Mouse (Mus musculus) kidney, postnatal 0 days (tissue): Measurements from ENCODE around the gene Sec16a. TPM values are rescaled to one million over a fixed set of nuclear protein-coding genes. Genes with fewer than 3 reads are reported as not detected.

ENCODE experiments used
- ATAC-seq: fragments of 200-750 bp; cut with Nextera tagmentation; replicated peaks from 2 replicates; pipeline ENCODE4 v1.8.0; 2017; ENCODE audit warnings: low read depth, moderate number of reproducible peaks, moderate TSS enrichment, moderate library complexity; ENCODE audit not compliant: low FRiP score
- DNase-seq: peaks from one replicate; pipeline ENCODE4 v3.0.0-alpha.2; 2016; ENCODE audit warnings: low spot score
- H3K27ac ChIP-seq: fragments of 300-500 bp; sonication (generic); 2 replicates; pipeline ENCODE4 v1.5.1; 2014; ENCODE audit warnings: mild to moderate bottlenecking
- H3K27me3 ChIP-seq: fragments of 300-500 bp; sonication (generic); 2 replicates; pipeline ENCODE4 v1.6.1; 2014; ENCODE audit warnings: low read length, mixed read lengths; ENCODE audit not compliant: insufficient read depth
- H3K36me3 ChIP-seq: fragments of 300-500 bp; sonication (generic); 2 replicates; pipeline ENCODE4 v1.6.1; 2014; ENCODE audit warnings: low read length, mixed read lengths; ENCODE audit not compliant: insufficient read depth
- H3K4me1 ChIP-seq: fragments of 300-500 bp; sonication (generic); replicated peaks from 2 replicates; pipeline ENCODE4 v1.6.1; 2014; ENCODE audit warnings: antibody characterized with exemption, low read length, mixed read lengths; ENCODE audit not compliant: insufficient read depth
- H3K4me2 ChIP-seq: fragments of 300-500 bp; sonication (generic); 2 replicates; pipeline ENCODE4 v1.6.1; 2014; ENCODE audit warnings: mild to moderate bottlenecking, low read length, moderate library complexity, mixed read lengths
- H3K4me3 ChIP-seq: fragments of 300-500 bp; sonication (generic); replicated peaks from 2 replicates; pipeline ENCODE4 v1.5.1; 2014; ENCODE audit warnings: low read depth, low read length
- H3K9ac ChIP-seq: fragments of 300-500 bp; sonication (generic); 2 replicates; pipeline ENCODE4 v1.6.1; 2014; ENCODE audit warnings: low read depth, low read length
- H3K9me3 ChIP-seq: fragments of 300-500 bp; sonication (generic); replicated peaks from 2 replicates; pipeline ENCODE4 v1.6.1; 2016; ENCODE audit warnings: low read length, inconsistent platforms, mixed read lengths
- CTCF ChIP-seq: IDR thresholded peaks from 2 replicates; pipeline ENCODE4 v1.5.1; 2016; ENCODE audit warnings: antibody characterized with exemption, low read depth, mild to moderate bottlenecking, moderate library complexity
- WGBS: fragments of 180-500 bp; shearing (Covaris S2); extraction: QIAGEN DNeasy Blood & Tissue Kit; methylation state at CpG from one replicate; pipeline ENCODE4 v1.1.7; 2014; 5-methylcytosine and 5-hydroxymethylcytosine counted together
- polyA plus RNA-seq: library from polyadenylated mRNA; unstranded; fragments of >200 nt; fragmentation: Nextera tagmentation; extraction: Ambion mirVana; gene quantifications from 2 replicates; pipeline ENCODE4 v1.2.1, GENCODE M21; 2015

The Sec16a gene
- polyA plus RNA-seq, 1 experiment from 2014 or later = 16.6 TPM

- peak; percentile 81 for ATAC-seq
- Histone ChIP-seq H3K4me1 (peaks cover 20% of the 10 kb centered on the region), H3K9ac (no peak overlapping the region), H3K9me3 (no peaks in the 10 kb centered on the region), H3K27me3 (no peaks in the 10 kb centered on the region), H3K36me3 (peaks cover 42% of the 10 kb centered on the region), H3K27ac (peak overlapping the region; percentile 86), H3K4me2 (no peak overlapping the region), H3K4me3 (no peak overlapping the region)
- WGBS = 25% methylated on average over 7 of the region's 7 CpGs
- TF ChIP-seq CTCF = no peak
- DNase-seq = peak; percentile 92
Measured at GRCm38 (mm10) chr2:26458402-26459124, 13.5 kb upstream of the Sec16a start.

GRCm38 (mm10) chr2:26449121-26450060 lies 4.4 kb upstream of the Sec16a start:
- H3K9me3 ChIP-seq = no peaks in the 10 kb centered on the region
- no peak overlapping the region for H3K27ac ChIP-seq
- ATAC-seq = no peak
- peak; percentile 91 for TF ChIP-seq CTCF
- no peaks in the 10 kb centered on the region for H3K27me3 ChIP-seq
- no peak overlapping the region for H3K4me2 ChIP-seq
- WGBS = 22% methylated on average over 5 of the region's 5 CpGs
- H3K9ac ChIP-seq = no peak overlapping the region
- H3K36me3 ChIP-seq = no peaks in the 10 kb centered on the region
- H3K4me3 ChIP-seq = no peak overlapping the region
- DNase-seq = peak; percentile 83
- peaks cover 11% of the 10 kb centered on the region; the same call in 1 of the 2 replicates for H3K4me1 ChIP-seq

GRCm38 (mm10) chr2:26447451-26447850 lies 2.4 kb upstream of the Sec16a start:
- no peaks in the 10 kb centered on the region for H3K27me3 ChIP-seq
- no peak overlapping the region for H3K4me2 ChIP-seq
- H3K9ac ChIP-seq = no peak overlapping the region
- no peak for DNase-seq
- no peaks in the 10 kb centered on the region for H3K9me3 ChIP-seq
- no peak overlapping the region for H3K27ac ChIP-seq
- TF ChIP-seq CTCF = no peak
- H3K36me3 ChIP-seq = no peaks in the 10 kb centered on the region
- ATAC-seq = no peak
- H3K4me1 ChIP-seq = peaks cover 18% of the 10 kb centered on the region; the same call in 1 of the 2 replicates
- no peak overlapping the region for H3K4me3 ChIP-seq
- 71% methylated on average over 1 of the region's 1 CpGs for WGBS

- H3K4me1 ChIP-seq = peaks cover 18% of the 10 kb centered on the region; the same call in 1 of the 2 replicates
- peak overlapping the region; percentile 93 for H3K27ac ChIP-seq
- DNase-seq (no peak), ATAC-seq (no peak)
- peak overlapping the region; percentile 68; the same call in 1 of the 2 replicates for H3K4me3 ChIP-seq
- peak overlapping the region; percentile 82 for H3K4me2 ChIP-seq
- peak overlapping the region; percentile 67 for H3K9ac ChIP-seq
- no peak for TF ChIP-seq CTCF
- H3K36me3 ChIP-seq = peaks cover 1% of the 10 kb centered on the region; the same call in 1 of the 2 replicates
- 74% methylated on average over 4 of the region's 4 CpGs for WGBS
- H3K9me3 ChIP-seq = no peaks in the 10 kb centered on the region
- H3K27me3 ChIP-seq = no peaks in the 10 kb centered on the region
Measured at GRCm38 (mm10) chr2:26446671-26447070, 1.7 kb upstream of the Sec16a start.

GRCm38 (mm10) chr2:26445666-26446445 lies 840 bp upstream of the Sec16a start:
- DNase-seq = peak; percentile 97
- H3K27ac ChIP-seq = peak overlapping the region; percentile 93
- ATAC-seq = peak; percentile 87
- H3K9me3 ChIP-seq = no peaks in the 10 kb centered on the region
- TF ChIP-seq CTCF = peak; percentile 41
- peaks cover 9% of the 10 kb centered on the region for H3K36me3 ChIP-seq
- peak overlapping the region; percentile 68 for H3K4me3 ChIP-seq
- peak overlapping the region; percentile 67 for H3K9ac ChIP-seq
- under 1% methylated on average over 44 of the region's 44 CpGs for WGBS
- peaks cover 18% of the 10 kb centered on the region; the same call in 1 of the 2 replicates for H3K4me1 ChIP-seq
- H3K4me2 ChIP-seq = peak overlapping the region; percentile 82
- no peaks in the 10 kb centered on the region for H3K27me3 ChIP-seq
